Mouse (Mus musculus): ENCODE data around the gene Gtpbp6. TPM values are rescaled to one million over a fixed set of nuclear protein-coding genes. Genes with fewer than 3 reads are reported as not detected.
"Not testable (repeated sequence)": the region's sequence is repeated elsewhere in the genome, so short reads cannot be mapped to it uniquely, and the experiment has no call there.

Gtpbp6 gene
- polyA plus RNA-seq, 1 experiment from 2014 or later = 22.0 TPM

GRCm38 (mm10) chr5:110135293-110136086 lies 27.5 kb upstream of the Gtpbp6 start, which contains the start of gene Chfr:
Gene Chfr (plus strand): TSS chr5:110135842.
- ATAC-seq (ENCODE audit: insufficient number of reproducible peaks, insufficient read depth, low FRiP score, low read depth) = peak; percentile 99
- Histone ChIP-seq H3K9me3 (ENCODE audit: control insufficient read depth, low read length) (peaks cover 9% of the 10 kb centered on the region), H3K27ac (replicated peaks in 1 of 2; ENCODE audit: control insufficient read depth in 1 of 2, insufficient read depth in 1 of 2, low read depth in 2 of 2, low read length in 2 of 2) (peak within 1 kb of the TSS; percentile 49 to 75; a peak in 3 of 4 replicates), H3K36me3 (ENCODE audit: control insufficient read depth, insufficient read depth, low read length) (peaks cover 18% of the 10 kb centered on the region), H3K27me3 (ENCODE audit: control insufficient read depth, insufficient read depth, low read length) (no peaks in the 10 kb centered on the region), H3K4me3 (ENCODE audit: control insufficient read depth in 1 of 2, insufficient read depth in 1 of 2, low read depth in 1 of 2, low read length in 2 of 2) (peak within 1 kb of the TSS; percentile 89 to 92), H3K9ac (ENCODE audit: low read length) (peak within 1 kb of the TSS; percentile 90), H3K4me2 (ENCODE audit: low read length) (peak within 1 kb of the TSS; percentile 86), H3K4me1 (ENCODE audit: control insufficient read depth in 2 of 2, insufficient read depth in 2 of 2, low read length in 2 of 2) (peaks cover 0 to 5% of the 10 kb centered on the region in 2 experiments; a peak in 1 of 4 replicates)
- 4% methylated on average over 46 of the region's 46 CpGs for whole genome bisulfite sequencing

DNA sequence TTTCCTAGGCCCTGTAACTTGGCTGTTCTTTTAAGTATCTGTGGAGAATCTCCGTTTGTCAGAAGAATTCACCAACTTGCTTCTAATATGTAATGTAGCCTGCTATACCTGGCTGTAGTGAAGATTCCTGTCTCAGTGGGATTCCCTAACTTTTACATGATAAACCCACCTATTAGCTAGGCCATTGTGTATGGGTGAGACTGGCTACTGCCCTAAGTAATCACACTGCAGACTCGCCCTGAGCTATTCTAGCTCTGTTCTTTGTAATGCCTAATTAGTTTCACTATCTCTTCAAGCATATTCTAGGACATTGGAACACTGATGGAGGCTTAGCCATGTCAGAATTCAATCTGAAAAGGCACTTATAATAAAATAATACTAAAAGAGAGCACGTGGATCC lies 14.4 kb upstream of the Gtpbp6 start:
- not testable (repeated sequence) for H3K9me3 ChIP-seq (ENCODE audit: control insufficient read depth, low read length); H3K4me3 ChIP-seq (ENCODE audit: control insufficient read depth in 1 of 2, insufficient read depth in 1 of 2, low read depth in 1 of 2, low read length in 2 of 2); H3K9ac ChIP-seq (ENCODE audit: low read length); H3K27ac ChIP-seq (replicated peaks in 1 of 2; ENCODE audit: control insufficient read depth in 1 of 2, insufficient read depth in 1 of 2, low read depth in 2 of 2, low read length in 2 of 2); H3K27me3 ChIP-seq (ENCODE audit: control insufficient read depth, insufficient read depth, low read length); H3K4me1 ChIP-seq (ENCODE audit: control insufficient read depth in 2 of 2, insufficient read depth in 2 of 2, low read length in 2 of 2); ATAC-seq (ENCODE audit: insufficient number of reproducible peaks, insufficient read depth, low FRiP score, low read depth); H3K4me2 ChIP-seq (ENCODE audit: low read length)
- peaks cover 20% of the 10 kb centered on the region for H3K36me3 ChIP-seq (ENCODE audit: control insufficient read depth, insufficient read depth, low read length)
- WGBS = 80% methylated on average over 3 of the region's 3 CpGs

DNA sequence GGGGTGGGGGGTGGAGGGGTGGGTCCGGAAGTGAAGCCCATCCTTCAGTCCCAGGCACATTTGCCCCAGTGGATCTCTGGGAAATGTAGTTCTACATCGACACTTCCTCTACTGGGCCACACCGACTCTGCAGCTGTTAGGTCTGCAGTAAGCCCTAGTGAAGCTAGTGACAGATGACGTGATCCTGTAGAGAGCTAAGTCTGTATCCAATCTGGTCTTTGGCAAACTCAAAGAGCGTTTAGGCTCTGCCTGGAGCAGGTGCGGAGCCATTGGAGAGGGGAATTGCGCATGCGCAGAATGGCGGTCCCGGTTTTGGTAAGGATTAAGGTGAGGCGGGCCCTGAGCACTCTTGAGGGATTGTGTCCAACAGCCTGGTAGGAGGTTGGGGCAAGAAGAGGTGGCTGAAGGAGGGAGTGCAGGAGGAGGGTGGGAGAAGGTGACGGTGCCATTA lies 2.0 kb upstream of the Gtpbp6 start, which contains the start of gene Zfp605:
TSS of gene Zfp605 (plus strand) at position 102 of the 451 bp plus-strand sequence.
- no peaks in the 10 kb centered on the region for H3K9me3 ChIP-seq (ENCODE audit: control insufficient read depth, low read length)
- peak within 1 kb of the TSS; percentile 69 for H3K4me2 ChIP-seq (ENCODE audit: low read length)
- WGBS = 0% methylated on average over 12 of the region's 12 CpGs
- no peaks in the 10 kb centered on the region for H3K27me3 ChIP-seq (ENCODE audit: control insufficient read depth, insufficient read depth, low read length)
- ATAC-seq (ENCODE audit: insufficient number of reproducible peaks, insufficient read depth, low FRiP score, low read depth) = peak; percentile 26
- H3K27ac ChIP-seq (replicated peaks in 1 of 2; ENCODE audit: control insufficient read depth in 1 of 2, insufficient read depth in 1 of 2, low read depth in 2 of 2, low read length in 2 of 2) = peak within 1 kb of the TSS; percentile 89 to 94
- peak within 1 kb of the TSS; percentile 67 for H3K9ac ChIP-seq (ENCODE audit: low read length)
- peaks cover 41% of the 10 kb centered on the region for H3K36me3 ChIP-seq (ENCODE audit: control insufficient read depth, insufficient read depth, low read length)
- peak within 1 kb of the TSS; percentile 59 to 94 for H3K4me3 ChIP-seq (ENCODE audit: control insufficient read depth in 1 of 2, insufficient read depth in 1 of 2, low read depth in 1 of 2, low read length in 2 of 2)
- peaks cover 2 to 14% of the 10 kb centered on the region in 2 experiments; a peak in 3 of 4 replicates for H3K4me1 ChIP-seq (ENCODE audit: control insufficient read depth in 2 of 2, insufficient read depth in 2 of 2, low read length in 2 of 2)

DNA sequence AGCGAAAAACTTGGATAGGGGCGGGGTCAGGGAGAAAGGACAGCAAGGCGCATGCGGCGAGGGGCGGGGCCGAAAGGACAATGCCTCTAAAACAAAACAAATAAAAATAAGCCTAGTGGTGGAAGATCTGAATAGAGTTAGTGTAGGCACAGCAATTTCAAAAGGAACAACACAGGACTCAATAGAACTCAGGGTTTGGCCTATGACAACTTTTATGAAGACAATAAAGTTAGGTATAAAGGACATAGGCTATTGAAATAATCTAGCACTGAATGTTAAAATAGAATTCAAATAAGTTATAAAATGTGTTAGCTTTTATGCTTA lies 270 bp upstream of the Gtpbp6 start:
- peak overlapping the region in 1 of 2 experiments; percentile 98; a peak in 2 of 4 replicates for H3K27ac ChIP-seq (replicated peaks in 1 of 2; ENCODE audit: control insufficient read depth in 1 of 2, insufficient read depth in 1 of 2, low read depth in 2 of 2, low read length in 2 of 2)
- peaks cover 2 to 14% of the 10 kb centered on the region in 2 experiments; a peak in 3 of 4 replicates for H3K4me1 ChIP-seq (ENCODE audit: control insufficient read depth in 2 of 2, insufficient read depth in 2 of 2, low read length in 2 of 2)
- H3K9ac ChIP-seq (ENCODE audit: low read length) = peak overlapping the region; percentile 82; the same call in 1 of the 2 replicates
- no peak for ATAC-seq (ENCODE audit: insufficient number of reproducible peaks, insufficient read depth, low FRiP score, low read depth)
- H3K9me3 ChIP-seq (ENCODE audit: control insufficient read depth, low read length) = no peaks in the 10 kb centered on the region
- H3K4me2 ChIP-seq (ENCODE audit: low read length) = peak overlapping the region; percentile 88
- 0% methylated on average over 7 of the region's 7 CpGs for WGBS
- peak overlapping the region; percentile 66; a peak in 3 of 4 replicates for H3K4me3 ChIP-seq (ENCODE audit: control insufficient read depth in 1 of 2, insufficient read depth in 1 of 2, low read depth in 1 of 2, low read length in 2 of 2)
- H3K27me3 ChIP-seq (ENCODE audit: control insufficient read depth, insufficient read depth, low read length) = no peaks in the 10 kb centered on the region
- H3K36me3 ChIP-seq (ENCODE audit: control insufficient read depth, insufficient read depth, low read length) = peaks cover 44% of the 10 kb centered on the region

DNA sequence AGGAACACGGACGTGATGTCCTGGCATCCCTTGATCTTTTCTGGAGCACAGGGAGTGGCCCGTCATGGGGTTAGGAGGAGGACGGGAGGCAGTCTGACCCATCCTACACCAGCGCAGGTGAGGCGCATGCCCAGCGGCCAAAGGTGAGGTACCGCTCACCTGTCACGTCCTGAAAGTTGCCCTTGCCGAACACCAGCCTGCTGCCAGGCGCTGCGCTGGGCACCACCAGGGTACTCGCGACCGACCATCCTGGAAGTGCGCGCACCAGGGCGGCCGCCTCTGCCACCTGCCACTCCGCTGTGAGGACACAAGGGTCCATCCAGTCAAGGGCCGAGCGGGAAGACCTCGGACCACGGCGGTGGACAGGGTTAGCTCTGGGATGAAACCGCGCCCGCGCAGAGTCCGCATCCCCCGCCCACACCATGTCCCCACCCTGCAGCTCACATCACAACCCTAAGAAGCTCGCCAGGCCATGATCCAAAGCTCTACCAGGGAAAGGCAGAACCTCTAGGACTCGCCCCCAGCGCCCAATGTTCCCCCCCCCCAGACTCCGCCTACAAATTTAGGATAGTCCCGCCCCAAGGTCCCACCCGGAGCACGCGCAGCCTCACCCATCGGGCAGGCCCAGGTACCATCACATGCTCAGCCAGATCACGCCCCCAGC lies 964 bp downstream of the Gtpbp6 start:
- Histone ChIP-seq H3K4me2 (ENCODE audit: low read length) (peak overlapping the region; percentile 88), H3K27me3 (ENCODE audit: control insufficient read depth, insufficient read depth, low read length) (no peaks in the 10 kb centered on the region), H3K36me3 (ENCODE audit: control insufficient read depth, insufficient read depth, low read length) (peaks cover 40% of the 10 kb centered on the region), H3K4me3 (ENCODE audit: control insufficient read depth in 1 of 2, insufficient read depth in 1 of 2, low read depth in 1 of 2, low read length in 2 of 2) (peak overlapping the region; percentile 66), H3K27ac (replicated peaks in 1 of 2; ENCODE audit: control insufficient read depth in 1 of 2, insufficient read depth in 1 of 2, low read depth in 2 of 2, low read length in 2 of 2) (peak overlapping the region; percentile 82 to 98), H3K4me1 (ENCODE audit: control insufficient read depth in 2 of 2, insufficient read depth in 2 of 2, low read length in 2 of 2) (peaks cover 2 to 18% of the 10 kb centered on the region in 2 experiments; a peak in 3 of 4 replicates), H3K9me3 (ENCODE audit: control insufficient read depth, low read length) (no peaks in the 10 kb centered on the region), H3K9ac (ENCODE audit: low read length) (peak overlapping the region; percentile 82)
- 16% methylated on average over 40 of the region's 41 CpGs for WGBS
- peak; percentile 22; the same call in 1 of the 2 replicates for ATAC-seq (ENCODE audit: insufficient number of reproducible peaks, insufficient read depth, low FRiP score, low read depth)

DNA sequence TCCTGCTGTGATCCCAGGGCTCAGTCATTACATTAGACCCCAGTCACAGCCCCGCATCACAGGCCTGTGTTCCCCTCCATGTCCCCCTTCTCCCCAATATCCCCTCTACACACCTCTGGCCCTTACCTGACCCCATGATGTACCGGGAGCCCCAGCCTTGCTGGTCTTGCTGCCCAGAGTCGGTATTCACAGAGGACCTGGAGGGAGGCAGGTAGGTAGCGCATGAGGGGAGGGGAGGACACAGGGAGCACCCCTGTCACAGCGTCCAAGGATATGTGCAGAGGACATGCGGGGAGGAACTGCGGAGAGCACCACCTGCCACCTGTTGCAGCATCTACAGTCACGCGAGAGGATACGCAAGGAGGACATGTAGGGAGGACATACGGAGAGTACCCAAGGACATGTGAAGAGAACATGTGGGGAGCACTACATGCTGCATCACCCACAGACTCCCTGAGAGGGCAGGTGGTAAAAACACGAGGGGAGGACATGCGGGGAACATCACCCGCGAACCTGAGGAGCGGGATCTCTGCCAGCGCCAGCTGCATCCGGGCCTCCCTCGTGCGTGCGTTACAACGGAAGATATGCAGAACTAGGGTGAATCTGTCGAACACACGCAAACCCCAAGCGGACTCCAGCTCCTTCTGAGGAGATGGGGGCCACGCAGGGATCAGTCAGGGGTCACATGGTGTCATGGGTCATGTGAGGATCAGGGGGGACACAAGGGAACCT lies 1.7 kb downstream of the Gtpbp6 start:
- no peaks in the 10 kb centered on the region for H3K9me3 ChIP-seq (ENCODE audit: control insufficient read depth, low read length)
- peaks cover 9 to 25% of the 10 kb centered on the region in 2 experiments for H3K4me1 ChIP-seq (ENCODE audit: control insufficient read depth in 2 of 2, insufficient read depth in 2 of 2, low read length in 2 of 2)
- 95% methylated on average over 26 of the region's 26 CpGs for WGBS
- no peak overlapping the region; the same call in 1 of the 2 replicates for H3K9ac ChIP-seq (ENCODE audit: low read length)
- H3K36me3 ChIP-seq (ENCODE audit: control insufficient read depth, insufficient read depth, low read length) = peaks cover 40% of the 10 kb centered on the region
- H3K27ac ChIP-seq (replicated peaks in 1 of 2; ENCODE audit: control insufficient read depth in 1 of 2, insufficient read depth in 1 of 2, low read depth in 2 of 2, low read length in 2 of 2) = no peak overlapping the region
- peak overlapping the region; percentile 66 for H3K4me3 ChIP-seq (ENCODE audit: control insufficient read depth in 1 of 2, insufficient read depth in 1 of 2, low read depth in 1 of 2, low read length in 2 of 2)
- H3K4me2 ChIP-seq (ENCODE audit: low read length) = peak overlapping the region; percentile 88
- ATAC-seq (ENCODE audit: insufficient number of reproducible peaks, insufficient read depth, low FRiP score, low read depth) = no peak
- H3K27me3 ChIP-seq (ENCODE audit: control insufficient read depth, insufficient read depth, low read length) = no peaks in the 10 kb centered on the region
